Mouse (Mus musculus) forebrain, embryonic 16.5 days (tissue): ENCODE data around the gene Clta. TPM values are rescaled to one million over a fixed set of nuclear protein-coding genes. Genes with fewer than 3 reads are reported as not detected.
"Not testable (repeated sequence)": the region's sequence is repeated elsewhere in the genome, so short reads cannot be mapped to it uniquely, and the experiment has no call there.

Experiments
- ATAC-seq: fragments of 200-750 bp; cut with Nextera tagmentation; 2 replicates; pipeline ENCODE4 v1.8.0; 2017; ENCODE audit warnings: mild to moderate bottlenecking, moderate library complexity
- H3K27ac ChIP-seq: fragments of 300-500 bp; sonication (generic); 2 replicates; pipeline ENCODE4 v1.5.1; 2014; ENCODE audit warnings: low read length, control low read depth
- H3K27me3 ChIP-seq: fragments of 300-500 bp; sonication (generic); replicated peaks from 2 replicates; pipeline ENCODE4 v1.6.1; 2014; ENCODE audit warnings: low read length; ENCODE audit not compliant: control insufficient read depth, insufficient read depth
- H3K36me3 ChIP-seq: fragments of 300-500 bp; sonication (generic); 2 replicates; pipeline ENCODE4 v1.6.1; 2014; ENCODE audit not compliant: control insufficient read depth, insufficient read depth
- H3K4me1 ChIP-seq: fragments of 300-500 bp; sonication (generic); replicated peaks from 2 replicates; pipeline ENCODE4 v1.6.1; 2014; ENCODE audit warnings: low read length; ENCODE audit not compliant: control insufficient read depth, insufficient read depth
- H3K4me2 ChIP-seq: fragments of 300-500 bp; sonication (generic); 2 replicates; pipeline ENCODE4 v1.6.1; 2014; ENCODE audit warnings: mild to moderate bottlenecking, low read length, control low read depth
- H3K4me3 ChIP-seq: fragments of 300-500 bp; sonication (generic); replicated peaks from 2 replicates; pipeline ENCODE4 v1.5.1; 2014; ENCODE audit warnings: mild to moderate bottlenecking, low read length, control low read depth
- H3K9ac ChIP-seq: fragments of 300-500 bp; sonication (generic); replicated peaks from 2 replicates; pipeline ENCODE4 v1.6.1; 2014; ENCODE audit warnings: low read depth, low read length, control low read depth
- H3K9me3 ChIP-seq: fragments of 300-500 bp; sonication (generic); 2 replicates; pipeline ENCODE4 v1.6.1; 2016; ENCODE audit warnings: low read length; ENCODE audit not compliant: control insufficient read depth
- WGBS: fragments of 180-500 bp; shearing (Covaris S2); extraction: QIAGEN DNeasy Blood & Tissue Kit; methylation state at CpG from one replicate; pipeline ENCODE4 v1.1.7; 2014; 5-methylcytosine and 5-hydroxymethylcytosine counted together
- polyA plus RNA-seq: library from polyadenylated mRNA; unstranded; fragments of >200 nt; fragmentation: Nextera tagmentation; extraction: Ambion mirVana; gene quantifications from 2 replicates; pipeline ENCODE4 v1.2.1, GENCODE M21; 2015

Gene Clta
- polyA plus RNA-seq, 1 experiment from 2014 or later, result 296 TPM

DNA sequence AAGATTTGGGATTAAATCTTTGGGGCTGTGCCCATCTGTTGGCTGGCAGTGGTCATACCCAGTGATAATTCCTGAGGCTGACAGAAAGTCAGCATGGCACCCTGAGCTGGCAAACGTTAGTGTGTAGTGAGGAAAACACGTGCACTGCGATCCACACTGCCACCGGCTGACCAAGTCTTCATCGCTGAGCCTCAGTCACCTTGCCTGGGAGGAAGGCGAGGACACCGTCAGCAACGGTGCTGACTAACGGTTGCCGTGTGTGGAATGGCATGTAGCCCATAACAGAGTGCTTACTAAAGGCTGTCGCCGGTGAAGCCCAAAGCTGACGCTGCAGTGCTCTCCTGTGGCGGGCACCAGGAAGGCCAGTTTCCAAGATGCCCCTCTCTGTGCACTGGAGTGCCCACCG is 25.4 kb downstream of the Clta start:
- 0 out of 2 replicates have a peak, but pooled peaks have one; percentile 20 for ATAC-seq
- 83% methylated on average over 15 of the region's 15 CpGs for WGBS
- no peak overlapping the region for H3K4me3 ChIP-seq
- no peak overlapping the region for H3K27ac ChIP-seq
- no peak overlapping the region for H3K9ac ChIP-seq
- H3K9me3 ChIP-seq, result no peaks in the 10 kb centered on the region
- H3K27me3 ChIP-seq, result no peaks in the 10 kb centered on the region
- no peak overlapping the region for H3K4me2 ChIP-seq
- H3K4me1 ChIP-seq, result no peaks in the 10 kb centered on the region
- H3K36me3 ChIP-seq, result peaks cover 25% of the 10 kb centered on the region

DNA sequence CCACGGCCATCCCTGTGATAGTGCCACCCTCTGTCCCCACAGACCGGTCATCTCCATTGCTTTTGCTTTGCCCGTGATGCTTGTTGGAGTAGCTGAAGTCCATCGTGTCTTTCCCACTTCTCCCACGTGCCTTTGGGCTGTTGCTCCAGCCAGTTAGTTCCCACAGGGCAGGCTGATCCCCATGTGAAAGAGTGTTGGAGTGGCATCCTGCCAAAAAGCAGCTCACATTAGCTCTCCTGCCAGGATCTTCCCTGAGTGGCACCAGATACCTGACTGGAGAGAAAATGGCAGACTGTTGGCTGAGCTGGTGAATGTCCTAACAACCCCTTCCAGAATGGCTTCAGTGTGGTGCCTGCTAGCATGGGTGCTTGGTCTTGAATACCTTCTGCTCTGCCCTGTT is 27.3 kb downstream of the Clta start:
- 72% methylated on average over 5 of the region's 5 CpGs for WGBS
- Histone ChIP-seq H3K4me2 (no peak overlapping the region), H3K4me3 (no peak overlapping the region), H3K9me3 (no peaks in the 10 kb centered on the region), H3K4me1 (no peaks in the 10 kb centered on the region), H3K27ac (no peak overlapping the region), H3K9ac (no peak overlapping the region), H3K27me3 (no peaks in the 10 kb centered on the region), H3K36me3 (peaks cover 22% of the 10 kb centered on the region)
- ATAC-seq, result no peak

DNA sequence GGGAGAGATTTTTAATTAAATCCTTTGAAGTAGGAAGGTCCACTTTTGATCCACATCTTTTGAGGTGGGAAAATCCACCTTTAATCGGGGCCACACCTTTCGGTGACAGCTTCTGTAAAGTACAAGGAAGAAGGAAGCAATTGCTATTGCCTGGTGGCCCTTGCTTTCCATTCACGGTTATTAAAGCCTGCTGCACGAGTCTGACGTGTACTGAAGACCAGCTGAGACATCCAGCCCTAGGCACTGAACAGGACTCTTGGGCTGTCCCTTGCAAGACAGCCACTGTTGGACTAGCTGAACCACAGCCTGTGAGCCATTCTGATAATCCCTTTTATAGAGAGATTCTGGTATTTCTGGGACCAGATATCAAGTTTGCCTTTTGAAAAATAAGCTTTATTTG is 32.2 kb downstream of the Clta start:
- no peaks in the 10 kb centered on the region for H3K27me3 ChIP-seq
- no peak for ATAC-seq
- no peaks in the 10 kb centered on the region for H3K9me3 ChIP-seq
- H3K27ac ChIP-seq, result no peak overlapping the region
- H3K4me2 ChIP-seq, result no peak overlapping the region
- no peaks in the 10 kb centered on the region for H3K4me1 ChIP-seq
- whole genome bisulfite sequencing, result 86% methylated on average over 5 of the region's 5 CpGs
- H3K9ac ChIP-seq, result no peak overlapping the region
- H3K4me3 ChIP-seq, result no peak overlapping the region
- peaks cover 24% of the 10 kb centered on the region for H3K36me3 ChIP-seq

DNA sequence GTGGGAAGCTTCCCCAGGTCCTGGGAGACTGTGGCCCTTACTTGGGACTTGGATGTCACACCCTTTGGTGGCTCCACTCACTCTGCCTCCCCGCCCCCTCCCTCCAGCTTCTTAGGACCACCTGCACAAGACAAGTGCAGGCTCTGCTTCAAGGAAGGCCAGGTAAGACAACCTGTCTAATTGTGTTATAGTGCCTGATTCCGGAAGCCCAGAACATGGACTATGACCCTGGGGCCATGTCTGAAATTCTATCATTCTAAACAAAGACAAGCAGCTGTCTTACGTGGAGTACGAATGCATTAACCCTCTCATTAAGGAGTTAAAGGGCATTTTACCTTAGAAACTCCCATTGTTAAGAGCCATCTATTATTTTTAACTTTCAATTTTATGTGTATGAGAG is 36.5 kb downstream of the Clta start:
- no peak overlapping the region for H3K27ac ChIP-seq
- H3K4me1 ChIP-seq, result no peaks in the 10 kb centered on the region
- no peaks in the 10 kb centered on the region for H3K9me3 ChIP-seq
- H3K36me3 ChIP-seq, result peaks cover 25% of the 10 kb centered on the region
- 96% methylated on average over 4 of the region's 4 CpGs for WGBS
- no peak overlapping the region for H3K4me3 ChIP-seq
- no peak overlapping the region for H3K9ac ChIP-seq
- no peak overlapping the region for H3K4me2 ChIP-seq
- ATAC-seq, result no peak
- no peaks in the 10 kb centered on the region for H3K27me3 ChIP-seq

DNA sequence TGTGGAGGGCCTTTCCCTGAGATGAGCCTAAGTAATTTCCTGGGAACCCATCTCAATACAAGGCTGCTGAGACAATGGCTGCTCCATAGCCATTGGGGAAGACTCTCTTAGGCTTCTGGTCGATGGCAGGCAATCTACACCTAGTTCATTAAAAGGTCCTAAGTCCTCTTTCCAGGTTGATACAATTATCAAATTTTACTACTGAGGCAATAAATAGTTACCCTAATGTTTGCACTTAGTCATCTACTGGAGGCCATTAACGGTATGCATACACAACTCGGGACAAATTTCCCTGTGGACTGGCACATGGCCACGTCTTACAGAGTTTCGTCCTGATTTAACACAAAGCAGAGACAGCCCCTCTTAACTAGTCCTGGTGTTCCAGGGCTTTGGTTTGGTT is 38.2 kb downstream of the Clta start:
- Histone ChIP-seq H3K4me3 (no peak overlapping the region), H3K36me3 (peaks cover 26% of the 10 kb centered on the region), H3K4me1 (no peaks in the 10 kb centered on the region), H3K9me3 (no peaks in the 10 kb centered on the region), H3K27ac (no peak overlapping the region), H3K9ac (no peak overlapping the region), H3K4me2 (no peak overlapping the region), H3K27me3 (no peaks in the 10 kb centered on the region)
- WGBS, result 84% methylated on average over 5 of the region's 5 CpGs
- no peak for ATAC-seq

DNA sequence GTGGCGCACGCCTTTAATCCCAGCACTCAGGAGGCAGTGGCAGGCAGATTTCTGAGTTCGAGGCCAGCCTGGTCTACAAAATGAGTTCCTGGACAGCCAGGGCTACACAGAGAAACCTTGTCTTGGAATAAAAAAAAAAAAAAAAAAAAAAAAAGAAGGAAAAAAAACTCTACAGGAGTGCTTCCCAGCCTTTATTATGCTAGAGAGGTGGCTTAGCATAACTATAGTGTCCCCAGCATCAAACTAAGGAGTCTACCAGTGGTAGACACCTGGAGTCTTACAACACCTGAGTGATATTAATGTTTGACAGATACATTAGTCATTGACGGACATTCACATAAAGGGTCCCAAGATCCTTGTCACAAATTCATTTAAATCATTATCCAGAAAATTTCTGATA is 38.9 kb downstream of the Clta start:
- H3K36me3 ChIP-seq, result peaks cover 26% of the 10 kb centered on the region
- not testable (repeated sequence) for H3K4me2 ChIP-seq, H3K9me3 ChIP-seq, H3K4me1 ChIP-seq, H3K9ac ChIP-seq, H3K27ac ChIP-seq, ATAC-seq, H3K27me3 ChIP-seq, H3K4me3 ChIP-seq
- WGBS, result 93% methylated on average over 4 of the region's 4 CpGs

DNA sequence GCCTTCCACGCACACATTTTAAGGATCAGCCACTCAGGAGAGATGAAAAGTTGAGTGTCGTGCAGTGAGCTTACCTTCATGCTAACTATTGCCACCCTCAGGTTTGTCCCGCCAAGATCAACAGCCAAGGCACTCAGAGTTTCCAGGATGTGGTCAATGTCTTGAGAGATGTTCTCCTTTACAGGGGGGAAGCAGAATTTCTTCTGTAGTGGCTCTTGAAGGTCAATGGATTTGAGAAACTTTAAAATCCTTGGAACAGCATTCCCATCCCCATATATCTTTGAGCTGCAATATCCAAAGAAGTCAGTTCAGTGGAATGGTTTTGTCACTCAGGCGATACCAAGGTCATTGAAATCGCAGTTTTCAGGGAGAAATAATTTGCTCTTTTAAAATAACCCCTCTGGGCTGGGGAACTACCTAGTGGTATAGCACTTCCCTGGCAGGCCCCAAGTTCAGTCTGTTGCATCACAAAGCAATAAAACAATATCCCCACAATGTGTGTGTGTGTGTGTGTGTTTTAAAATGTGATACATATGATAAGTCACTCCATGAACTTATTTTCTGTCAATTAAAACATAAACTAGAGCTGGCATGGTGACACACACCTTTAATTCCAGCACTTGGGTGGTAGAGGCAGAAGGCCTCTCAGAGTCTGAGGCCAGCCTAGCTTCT is 40.6 kb downstream of the Clta start:
- Histone ChIP-seq H3K4me2 (no peak overlapping the region), H3K4me1 (no peaks in the 10 kb centered on the region), H3K9me3 (no peaks in the 10 kb centered on the region), H3K27me3 (no peaks in the 10 kb centered on the region), H3K4me3 (no peak overlapping the region), H3K9ac (no peak overlapping the region), H3K27ac (no peak overlapping the region), H3K36me3 (peaks cover 25% of the 10 kb centered on the region)
- WGBS, result 94% methylated on average over 5 of the region's 5 CpGs
- ATAC-seq, result no peak

DNA sequence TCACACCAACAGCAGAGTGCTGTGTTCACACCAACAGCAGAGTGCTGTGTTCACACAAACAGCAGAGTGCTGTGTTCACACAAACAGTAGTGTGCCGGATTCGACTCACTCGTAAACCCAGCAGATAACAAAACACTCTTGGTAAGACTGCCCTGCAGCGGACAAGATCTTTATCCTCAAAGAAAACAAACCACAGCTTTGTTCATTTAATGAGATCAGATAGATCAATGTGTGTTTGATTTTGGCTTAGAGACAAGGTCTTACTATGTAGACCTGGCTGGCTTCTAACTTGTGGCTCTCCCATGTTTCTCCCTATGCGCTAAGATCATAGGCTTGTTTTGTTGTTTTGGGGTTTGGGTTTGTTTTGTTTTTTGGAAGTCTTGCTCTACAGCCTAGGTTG is 41.8 kb downstream of the Clta start:
- Histone ChIP-seq H3K4me1 (no peaks in the 10 kb centered on the region), H3K9me3 (no peaks in the 10 kb centered on the region), H3K9ac (no peak overlapping the region), H3K36me3 (peaks cover 18% of the 10 kb centered on the region), H3K4me3 (no peak overlapping the region), H3K27ac (no peak overlapping the region), H3K27me3 (no peaks in the 10 kb centered on the region), H3K4me2 (no peak overlapping the region)
- 82% methylated on average over 5 of the region's 5 CpGs for WGBS
- no peak for ATAC-seq

DNA sequence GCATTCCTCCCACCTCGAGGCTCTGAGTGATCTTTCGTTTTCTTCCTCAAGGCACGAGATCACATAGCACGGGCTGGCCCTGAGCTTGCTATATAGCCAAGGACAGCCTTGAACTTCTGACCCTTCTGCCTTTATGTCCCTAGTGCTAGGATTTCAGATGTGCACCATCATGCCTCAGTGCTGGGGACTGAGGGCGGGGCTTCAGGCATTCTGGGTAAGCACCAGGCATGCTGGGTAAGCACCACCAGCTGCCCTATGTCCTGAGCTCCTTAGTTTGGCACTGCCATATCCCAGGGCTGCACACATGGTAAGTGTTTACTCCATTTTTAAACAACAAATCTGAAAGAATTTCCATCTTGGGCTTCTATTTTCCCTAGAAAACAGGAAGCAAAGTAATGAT is 45.6 kb downstream of the Clta start:
- WGBS, result 90% methylated on average over 5 of the region's 5 CpGs
- H3K4me2 ChIP-seq, result no peak overlapping the region
- H3K9me3 ChIP-seq, result no peaks in the 10 kb centered on the region
- H3K9ac ChIP-seq, result no peak overlapping the region
- H3K4me3 ChIP-seq, result no peak overlapping the region
- no peak for ATAC-seq
- H3K4me1 ChIP-seq, result 0 out of 2 replicates have a peak, but pooled peaks cover 3% of the 10 kb centered on the region
- H3K27ac ChIP-seq, result no peak overlapping the region
- H3K27me3 ChIP-seq, result no peaks in the 10 kb centered on the region
- peaks cover 6% of the 10 kb centered on the region; the same call in 1 of the 2 replicates for H3K36me3 ChIP-seq

DNA sequence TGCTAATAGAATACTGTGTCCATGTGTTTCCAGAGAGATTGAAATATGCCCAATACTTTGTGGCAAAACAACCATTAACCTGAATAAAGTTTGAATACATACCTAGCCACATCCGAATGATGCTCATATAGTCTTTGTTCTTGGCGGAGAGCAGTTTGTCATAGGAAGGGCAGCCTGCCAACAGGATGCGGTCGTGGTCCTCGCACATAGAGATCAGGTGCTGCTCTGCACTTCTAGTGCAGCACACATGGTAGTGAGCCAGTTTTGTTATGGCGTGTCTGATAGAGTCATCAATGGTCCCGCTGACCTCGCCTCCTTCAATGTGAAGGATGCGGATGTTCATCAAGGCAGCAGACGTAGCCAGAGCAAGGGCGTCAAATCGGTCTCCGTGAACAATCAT is 55.4 kb downstream of the Clta start:
- no peak for ATAC-seq
- Histone ChIP-seq H3K4me1 (no peaks in the 10 kb centered on the region), H3K27me3 (no peaks in the 10 kb centered on the region), H3K9ac (no peak overlapping the region), H3K27ac (no peak overlapping the region), H3K9me3 (no peaks in the 10 kb centered on the region), H3K4me3 (no peak overlapping the region), H3K36me3 (no peaks in the 10 kb centered on the region), H3K4me2 (no peak overlapping the region)
- WGBS, result 92% methylated on average over 13 of the region's 13 CpGs
